Mouse (Mus musculus) spleen, postnatal 4 days (tissue): ENCODE results near the gene Ganc.

Experiments
- DNase-seq, 2 experiments: peaks; one replicate each; pipeline ENCODE4 v3.0.0; 2022; ENCODE audit warnings: low spot score in 2 of 2

Gene Ganc

DNA sequence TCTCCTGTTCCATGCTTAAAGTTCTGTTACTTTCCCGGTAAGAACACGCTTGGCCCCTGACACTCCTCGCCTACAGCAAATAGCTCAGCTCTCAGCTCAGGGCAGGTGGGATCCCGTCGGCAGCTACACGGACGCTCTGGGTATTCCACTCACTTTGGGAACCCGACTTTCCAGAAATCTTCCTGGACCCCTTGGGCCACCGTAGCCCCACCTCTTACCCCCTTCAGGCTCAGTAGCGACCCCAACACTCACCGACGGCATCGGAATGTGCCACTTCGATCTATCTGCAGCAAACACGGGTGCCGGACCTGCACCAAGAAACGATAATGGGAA, at the start of gene Ganc:
Gene Ganc (plus strand): TSS at position 244 of the 333 bp plus-strand sequence.
- DNase-seq, result no peak

DNA sequence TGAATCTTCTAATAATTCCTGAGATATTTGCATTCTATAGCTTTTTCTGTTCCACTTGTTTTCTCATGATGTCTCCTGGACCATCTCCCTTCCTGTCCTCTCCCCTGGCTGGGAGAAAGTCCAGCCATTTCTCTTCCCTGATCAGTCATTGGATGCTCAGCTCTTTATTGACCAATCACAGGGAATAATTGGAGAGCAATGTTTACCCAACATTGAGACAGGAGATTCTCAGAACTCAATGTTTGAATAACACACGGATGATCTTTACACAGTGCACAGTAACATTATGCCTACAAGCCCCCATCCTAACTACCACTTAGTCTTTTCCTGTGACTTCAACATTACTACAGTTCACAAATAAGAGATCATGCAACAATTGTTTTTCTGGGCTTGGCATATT, 43.3 kb upstream of the Ganc start:
- DNase-seq, result no peak

DNA sequence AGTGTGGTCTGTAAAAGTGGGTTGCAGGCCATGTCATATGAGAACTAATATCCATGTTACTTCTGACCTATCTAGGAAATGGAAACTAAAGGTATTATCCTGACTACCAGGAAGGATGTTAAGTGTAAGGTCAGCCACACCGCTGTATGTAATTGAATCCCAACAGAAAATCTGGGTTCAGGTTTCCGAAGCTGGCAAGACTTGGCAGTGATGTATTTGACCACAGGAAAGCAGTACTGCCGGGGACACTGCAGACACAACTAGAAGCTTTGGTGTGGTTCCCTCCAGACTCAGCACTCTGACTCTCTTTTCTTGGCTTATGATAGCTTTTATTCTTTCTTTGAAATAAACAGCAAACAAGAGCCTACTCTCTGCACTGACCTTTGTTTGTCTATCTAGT, 37.2 kb upstream of the Ganc start:
- no peak for DNase-seq

DNA sequence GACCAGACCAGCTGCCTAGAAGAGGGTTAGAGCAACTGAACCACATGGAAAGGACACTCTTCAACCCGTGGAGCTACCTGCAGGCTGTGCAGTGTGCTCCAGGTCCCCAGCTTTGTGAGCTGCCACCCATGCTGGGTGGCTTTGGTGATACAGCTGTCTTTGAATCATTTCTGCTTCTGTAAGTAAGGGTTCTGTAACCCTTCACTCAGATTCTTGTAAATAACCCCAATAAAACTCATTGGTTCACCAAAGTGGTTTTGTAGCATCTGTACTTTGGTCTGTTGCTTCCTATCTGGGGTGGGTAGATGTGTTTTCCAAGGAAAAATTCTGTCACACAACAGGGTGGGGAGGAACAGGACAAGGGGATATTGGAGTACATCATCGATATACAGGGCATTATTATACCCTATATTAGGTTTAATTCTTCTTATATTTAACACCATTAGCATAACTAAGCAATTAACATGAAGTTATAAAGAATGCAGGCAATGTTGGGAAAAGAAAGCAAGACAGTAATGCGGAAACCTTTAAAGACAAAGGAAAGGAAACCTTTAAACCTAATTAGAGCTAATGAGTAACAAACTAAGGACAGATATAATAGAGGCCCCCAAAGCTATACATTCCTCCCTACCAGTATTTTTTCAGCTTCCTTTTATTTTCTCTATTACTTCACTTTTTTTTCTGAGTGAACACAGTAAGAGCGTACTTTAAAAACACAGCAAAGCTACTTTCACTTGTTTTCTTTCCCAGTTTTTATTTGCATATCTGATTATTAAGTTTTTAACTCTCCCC, 36.1 kb upstream of the Ganc start:
- DNase-seq, result no peak

DNA sequence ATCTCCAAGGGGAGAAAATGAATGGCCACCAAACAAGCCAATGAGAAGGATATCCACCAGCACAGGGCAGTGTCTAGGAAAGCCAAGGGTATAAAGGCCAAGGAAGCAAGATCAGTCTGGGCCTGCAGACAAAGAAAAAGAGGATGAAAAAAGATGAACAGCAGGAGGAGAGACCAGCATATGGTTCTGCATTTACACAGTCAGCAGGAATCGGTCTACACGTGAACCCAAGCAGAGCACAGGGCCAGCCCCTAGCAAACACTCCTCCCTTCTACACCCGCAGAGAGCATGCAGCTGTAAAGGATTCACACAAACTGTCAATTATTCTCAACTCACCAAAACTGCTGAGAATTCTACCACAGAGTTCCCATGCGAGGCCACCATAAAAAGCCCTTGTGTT, 29.8 kb upstream of the Ganc start:
- no peak for DNase-seq

DNA sequence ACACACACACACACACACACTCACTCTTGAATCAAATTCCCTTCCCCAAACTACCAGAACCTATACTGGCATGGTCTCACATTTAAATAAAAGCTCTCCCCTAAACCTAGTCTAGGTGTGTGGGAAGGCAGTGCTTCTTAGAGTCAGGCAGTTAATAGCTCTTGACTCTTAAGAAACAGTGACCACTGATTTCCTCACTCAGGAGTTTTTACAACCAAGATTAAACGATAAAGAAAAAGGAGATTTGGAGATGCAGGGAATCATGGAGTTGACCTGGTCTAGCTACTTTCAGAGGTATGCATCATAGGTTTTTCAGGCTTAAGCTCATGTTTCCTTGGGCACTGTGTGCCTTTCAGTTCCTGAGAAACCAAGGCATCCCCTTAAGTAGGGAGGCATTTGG, 17.4 kb upstream of the Ganc start:
- DNase-seq, result no peak

DNA sequence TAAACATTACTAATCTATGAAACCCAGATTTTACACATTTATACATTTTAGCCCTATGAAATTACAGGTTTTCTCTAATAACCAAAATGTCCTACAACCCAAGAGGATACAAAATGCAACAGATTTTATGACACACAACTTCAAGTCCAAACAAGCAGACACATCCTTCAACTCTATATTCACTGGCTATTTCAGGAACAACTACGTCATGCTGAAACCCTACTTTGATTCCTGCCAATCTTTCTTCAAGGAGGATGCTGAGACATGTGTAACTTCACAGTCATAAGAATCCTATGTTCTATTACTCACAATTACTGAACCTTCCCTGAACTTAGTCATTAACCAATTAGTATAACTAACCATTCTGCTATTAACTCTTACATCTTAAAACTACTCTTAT, 16.4 kb upstream of the Ganc start:
- DNase-seq, result no peak

DNA sequence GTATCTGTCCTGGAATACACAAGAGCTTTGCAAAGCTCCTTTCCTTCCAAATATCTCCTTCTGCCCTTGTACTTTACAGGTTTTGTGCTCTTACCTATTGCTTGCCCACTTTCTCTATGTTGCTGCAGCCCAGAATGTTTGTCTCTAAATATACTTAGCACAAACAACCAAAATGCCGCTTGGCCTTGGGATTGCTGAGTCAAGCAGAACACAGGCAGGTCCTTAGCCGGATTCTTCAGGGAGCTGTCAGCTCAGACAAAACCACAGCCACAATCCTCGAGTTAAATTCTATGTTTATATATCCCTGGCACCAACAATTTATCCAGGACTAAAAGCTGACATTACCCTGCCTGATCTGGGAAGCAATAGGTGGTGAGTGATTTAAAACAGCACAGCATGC, 14.3 kb upstream of the Ganc start:
- no peak for DNase-seq

DNA sequence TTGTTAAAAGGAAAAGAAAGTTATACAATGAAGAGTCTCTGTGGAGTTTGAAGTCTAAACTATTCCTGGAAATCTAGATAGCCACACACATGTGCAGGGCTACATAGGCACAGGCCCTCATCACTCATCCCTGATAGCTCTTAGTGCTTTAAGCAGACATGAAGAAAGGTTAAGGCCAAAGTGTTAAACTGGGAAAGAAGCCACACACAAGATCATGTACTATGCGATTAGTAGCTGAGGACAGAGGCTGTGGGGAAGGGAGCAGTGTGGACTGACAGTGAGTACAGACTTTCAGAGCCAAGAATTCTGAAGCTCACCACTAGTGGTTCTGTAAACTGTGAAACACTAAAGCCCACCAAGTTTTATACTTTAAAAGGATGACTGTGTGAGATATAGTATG, 12.8 kb upstream of the Ganc start:
- DNase-seq, result no peak

DNA sequence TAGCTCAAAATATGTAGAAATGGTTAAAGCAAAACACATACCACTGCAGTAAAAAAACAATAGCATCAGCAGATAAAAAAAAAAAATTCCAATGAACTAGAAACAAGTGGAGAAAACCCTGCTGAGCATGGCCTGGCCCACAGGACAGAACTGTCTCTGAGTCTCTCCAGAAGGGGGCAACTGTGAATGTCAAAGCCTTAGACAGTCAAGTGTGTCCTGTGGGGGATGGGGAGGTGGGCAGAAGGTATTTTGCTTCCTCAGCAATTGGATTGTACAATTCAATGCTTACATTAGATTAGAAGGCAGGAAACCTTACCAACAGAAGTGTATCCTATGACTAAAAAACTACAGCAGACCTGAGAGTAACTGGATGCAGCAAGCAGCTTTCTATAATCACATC, 11.3 kb upstream of the Ganc start:
- no peak for DNase-seq

DNA sequence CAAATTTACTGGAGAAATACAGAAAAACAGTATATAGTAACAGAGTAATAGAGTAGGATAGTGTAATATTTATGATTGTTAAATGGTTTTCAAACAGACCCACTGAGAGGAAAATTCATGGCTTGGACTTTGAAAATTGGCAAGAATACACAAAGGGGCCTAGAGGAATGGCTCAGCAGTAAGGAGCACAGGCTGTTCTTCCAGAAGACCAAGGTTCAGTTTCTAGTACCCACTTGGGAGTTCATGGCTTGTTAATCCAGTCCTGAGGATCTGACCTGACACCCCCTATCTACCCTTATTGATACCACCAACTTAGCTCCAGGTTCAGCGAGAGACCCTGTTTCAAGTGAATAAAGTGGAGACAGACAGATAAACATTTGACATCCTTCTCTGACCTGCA, 5.7 kb upstream of the Ganc start:
- DNase-seq, result no peak

DNA sequence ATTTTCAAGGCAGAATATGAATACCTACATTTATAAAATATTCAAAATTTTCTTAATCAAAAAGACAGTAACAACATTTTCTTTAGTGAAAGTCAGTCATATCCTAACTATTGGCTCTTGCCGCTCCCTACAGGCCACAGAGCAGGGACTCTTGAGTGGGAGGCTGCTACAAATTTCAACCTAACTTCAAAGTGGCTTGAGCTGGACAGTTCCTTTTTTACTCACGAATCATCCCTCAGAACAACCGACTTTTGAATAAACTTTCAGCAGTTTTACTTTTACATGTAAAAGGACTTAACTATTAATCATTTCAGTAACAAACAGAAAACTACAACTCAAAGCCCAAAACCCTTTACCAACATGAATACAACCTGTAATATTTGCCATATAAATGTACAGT, 883 bp upstream of the Ganc start:
- DNase-seq, result no peak

DNA sequence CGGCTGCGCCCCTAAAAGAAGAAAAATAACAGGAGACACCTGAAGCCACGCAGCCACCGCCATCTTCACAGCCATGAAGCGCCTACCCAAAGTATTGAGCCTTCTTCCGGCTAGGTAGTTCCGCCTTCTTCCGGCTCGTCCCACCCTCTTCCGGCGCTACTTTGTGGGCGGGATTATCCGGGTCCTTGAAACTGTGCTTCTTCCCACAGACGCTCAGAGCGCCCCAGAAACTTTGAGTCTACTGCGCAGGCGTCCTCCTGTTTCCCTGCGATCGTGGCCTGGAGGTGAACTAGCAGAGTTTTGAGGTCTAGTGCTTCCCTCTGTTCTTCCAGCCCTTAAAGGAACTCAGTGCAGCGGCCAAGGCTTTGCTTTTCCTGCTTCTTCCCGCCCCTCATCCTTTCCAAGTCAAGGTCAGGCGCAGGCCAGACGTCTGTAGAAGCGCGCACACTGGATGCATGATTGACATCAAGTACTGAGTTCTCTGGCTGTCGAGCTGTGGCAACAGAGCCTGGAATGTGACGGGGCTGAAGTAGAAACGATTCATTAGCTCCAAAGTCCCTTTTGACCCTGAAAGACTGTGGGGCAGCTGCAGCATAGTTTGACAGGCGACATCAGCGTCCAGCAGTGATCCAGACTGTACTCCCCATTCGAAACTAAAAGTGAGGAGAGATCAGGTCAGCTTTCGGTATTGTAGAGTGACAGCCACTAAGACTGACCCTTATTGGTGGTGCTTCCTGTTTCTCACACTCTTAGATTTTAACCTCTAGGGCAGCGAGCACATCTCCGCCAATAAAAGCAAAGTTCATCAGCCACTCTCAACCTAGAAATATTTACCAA, 508 bp downstream of the Ganc start, which contains the start of gene Tmem87a:
Gene Tmem87a (minus strand): TSS at position 128 of the 837 bp plus-strand sequence.
- peak; percentile 93 to 95 for DNase-seq

DNA sequence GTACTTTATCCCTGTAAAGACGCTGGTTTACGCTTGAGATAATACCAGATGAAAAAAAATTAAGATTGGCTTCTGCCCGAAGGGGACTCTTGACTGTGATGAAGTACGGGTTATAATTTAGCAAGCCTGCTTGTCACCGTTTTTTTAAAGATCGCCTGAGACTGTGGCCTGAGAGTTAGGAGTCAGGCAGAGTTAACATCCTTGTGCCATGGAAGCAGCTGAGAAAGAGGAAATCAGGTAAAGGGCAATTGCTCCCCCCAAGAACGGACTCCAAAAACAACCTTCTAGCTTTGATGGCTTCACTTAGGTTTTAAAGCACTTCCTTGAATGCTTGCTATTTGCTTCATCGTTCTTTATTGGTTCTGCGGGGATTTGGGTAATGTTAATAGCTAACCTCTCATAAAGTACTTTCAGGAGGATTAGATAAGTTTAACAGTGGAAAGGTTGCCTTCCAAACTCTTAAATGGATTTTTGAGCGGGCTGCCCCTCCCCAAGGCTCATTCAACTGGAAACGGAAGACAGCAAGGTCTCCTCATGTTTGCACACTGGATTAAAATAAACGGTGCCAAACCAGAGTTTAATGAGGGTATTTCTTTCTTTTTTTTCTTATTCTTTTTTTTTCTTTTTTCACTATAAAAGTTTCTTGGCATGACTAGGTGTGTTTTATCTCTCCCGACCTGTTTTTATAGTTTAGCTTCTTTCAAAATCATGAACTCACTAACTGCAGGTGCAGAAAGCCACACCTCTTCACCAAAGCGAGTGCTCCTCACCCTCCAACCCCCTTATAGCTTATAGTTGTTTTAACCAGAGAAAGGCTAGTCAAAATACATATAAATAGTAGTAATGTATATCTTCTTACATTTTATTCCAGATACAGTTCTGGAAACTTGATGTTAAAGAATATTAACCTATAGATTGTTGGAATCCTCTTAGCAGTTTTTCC, 1.4 kb downstream of the Ganc start:
- peak in 1 of 2 experiments; percentile 15 for DNase-seq

DNA sequence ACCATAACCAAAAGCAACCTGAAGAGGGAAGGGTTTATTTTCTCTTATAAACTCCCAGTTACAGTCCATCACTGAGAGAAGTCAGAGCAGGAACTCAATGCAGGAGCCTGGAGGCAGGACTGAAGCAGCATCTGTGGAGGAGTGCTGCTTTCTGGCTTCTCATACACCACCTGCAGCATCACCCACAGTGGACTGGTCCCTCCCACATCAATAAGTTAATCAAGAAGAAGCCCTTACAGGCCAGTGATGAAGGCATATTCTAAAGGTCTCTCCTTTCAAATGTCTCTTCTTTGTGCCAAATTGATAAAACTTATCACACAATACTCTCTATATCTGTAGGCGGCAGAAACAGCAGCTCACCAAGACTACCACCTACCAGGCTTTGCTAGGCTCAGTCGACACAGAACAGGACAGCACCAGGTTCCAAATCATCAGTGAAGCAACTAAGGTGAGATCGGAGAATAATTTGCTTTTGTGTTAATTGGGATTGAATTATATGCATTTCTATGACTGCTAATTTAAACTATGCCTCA, 7.5 kb downstream of the Ganc start:
- no peak for DNase-seq

DNA sequence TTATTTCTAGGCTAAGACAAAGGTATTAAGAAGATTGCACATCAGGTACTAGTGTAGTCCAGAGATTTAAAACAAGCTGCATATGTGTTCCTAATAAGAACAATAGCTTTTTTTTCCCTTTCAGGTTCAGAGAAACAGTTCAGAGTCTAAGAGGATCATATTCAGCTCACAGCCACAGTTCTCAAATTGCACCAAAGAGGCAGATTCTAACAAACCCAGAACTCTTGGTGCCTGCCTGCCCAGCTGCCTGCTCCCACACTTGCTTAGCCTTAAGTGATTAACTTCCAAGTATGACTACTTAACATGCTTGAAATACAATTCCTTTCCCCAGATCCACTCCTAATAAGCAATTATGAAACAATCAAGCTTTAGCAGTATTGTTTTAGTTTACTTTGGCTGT, 10.4 kb downstream of the Ganc start:
- DNase-seq, result no peak

DNA sequence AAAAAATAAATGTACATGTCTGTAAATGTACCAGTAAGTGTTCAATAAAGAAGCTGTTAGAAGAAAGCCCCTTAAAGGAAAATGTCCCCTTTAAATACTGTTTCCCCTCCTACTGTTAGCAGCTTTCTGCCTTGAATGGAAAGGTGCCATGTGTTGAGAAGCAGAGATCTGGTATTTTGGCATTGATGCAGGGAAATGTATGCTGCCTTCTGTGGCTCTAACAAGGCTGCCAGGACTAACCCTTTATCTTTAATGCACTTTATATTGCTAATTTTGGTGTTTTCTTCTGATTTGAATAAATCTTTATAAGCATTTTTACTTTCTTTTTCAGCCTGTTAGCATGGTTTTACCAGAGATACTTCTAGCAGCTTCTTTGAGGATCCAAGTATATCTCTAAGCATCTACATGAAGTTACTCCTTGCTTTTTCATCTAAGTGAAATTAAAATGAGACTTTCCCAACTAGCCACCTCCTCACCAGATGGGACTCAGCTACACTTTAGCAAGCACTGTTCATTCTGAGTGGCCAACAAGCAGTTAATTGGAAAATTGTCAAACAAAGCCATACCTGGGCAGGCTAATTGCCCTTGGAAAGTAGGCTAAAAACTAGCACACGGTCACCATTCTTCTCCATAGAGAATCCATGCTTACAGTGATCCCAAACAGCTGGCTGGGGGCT, 11.2 kb downstream of the Ganc start:
- no peak for DNase-seq

DNA sequence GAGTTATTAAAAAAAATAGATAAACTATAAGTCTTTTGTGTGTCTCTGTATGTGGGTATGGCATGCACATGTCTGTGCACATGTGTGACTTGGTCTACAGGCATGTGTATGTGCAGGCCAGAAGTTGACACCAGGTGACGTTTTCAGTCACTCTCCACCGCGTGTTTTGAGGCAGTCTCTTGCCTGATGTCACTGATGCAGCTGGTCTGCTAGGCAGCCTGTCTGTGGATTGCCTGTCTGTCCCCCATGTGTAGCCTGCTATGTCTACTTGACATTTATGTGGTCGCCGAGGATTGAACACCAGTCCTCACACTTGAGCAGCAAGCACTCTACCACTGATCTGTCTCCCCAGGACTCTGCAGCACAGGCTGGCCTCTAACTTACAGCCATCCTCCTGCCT, 20.7 kb downstream of the Ganc start:
- DNase-seq, result no peak

DNA sequence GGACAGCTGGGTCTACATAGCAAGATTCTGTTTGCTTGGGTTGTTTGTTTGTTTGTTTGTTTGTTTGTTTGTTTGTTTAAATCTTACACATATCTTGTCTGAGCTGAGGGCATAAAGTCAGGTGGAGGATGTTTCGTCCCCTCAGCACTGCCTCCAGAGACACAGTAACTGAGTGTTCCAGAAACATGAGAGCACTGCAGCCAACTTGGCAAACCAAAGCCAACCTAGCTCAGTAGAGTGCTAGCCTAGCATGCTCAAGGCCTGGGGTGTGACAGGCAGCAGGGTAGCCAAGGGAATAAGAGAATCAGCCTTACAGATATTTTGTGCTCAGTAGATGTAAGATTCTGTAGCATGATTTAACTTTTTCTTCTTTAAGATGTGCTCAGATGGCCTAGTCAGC, 40.8 kb downstream of the Ganc start:
- DNase-seq, result no peak

DNA sequence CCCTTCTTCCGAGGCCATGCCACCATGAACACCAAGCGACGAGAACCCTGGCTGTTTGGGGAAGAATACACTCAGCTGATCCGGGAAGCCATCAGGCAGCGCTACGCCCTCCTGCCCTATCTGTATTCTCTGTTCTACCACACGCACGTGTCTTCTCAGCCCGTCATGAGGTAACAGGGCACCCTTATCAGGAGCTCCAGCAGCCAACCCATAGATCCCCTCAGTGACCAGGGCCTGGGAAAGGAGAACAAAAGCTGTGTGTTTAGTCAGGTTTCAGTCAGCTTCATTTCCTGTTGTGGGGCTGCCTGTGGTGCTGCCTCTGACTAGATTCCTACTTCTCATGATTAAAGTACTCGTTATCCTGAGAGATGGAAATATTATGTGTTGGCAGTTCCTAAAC, 42.7 kb downstream of the Ganc start:
- DNase-seq, result peak; percentile 24 to 63

DNA sequence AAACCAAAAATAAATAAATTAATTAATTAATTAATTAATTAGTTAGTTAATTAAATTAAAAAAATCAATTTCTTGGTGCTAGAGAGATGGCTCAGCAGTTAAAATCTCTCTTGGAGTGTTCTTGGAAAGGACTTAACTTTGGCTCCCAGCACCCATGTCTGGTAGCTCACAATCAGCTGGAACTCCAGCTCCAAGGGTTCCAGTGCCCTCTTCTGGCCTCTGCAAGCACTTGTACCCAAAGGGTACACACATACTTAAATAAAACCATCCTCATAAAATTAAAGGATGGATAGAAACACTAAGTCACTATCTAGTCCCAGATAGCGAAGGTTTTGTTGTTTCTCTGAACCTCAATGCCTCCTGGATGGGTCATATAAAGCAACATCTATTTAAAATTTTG, 43.6 kb downstream of the Ganc start:
- DNase-seq, result no peak
